Mouse (Mus musculus): ENCODE measurements at regions not wholly inside any gene's neighbourhood (a gene's known extent, or its start where the extent isn't known, plus 50 kb on each side); places are given as distances from the start of the nearest gene placed in this dataset.

- no peak for TF ChIP-seq CTCF (conservative IDR thresholded peaks at IDR 0.05 in 1 of 2, IDR thresholded peaks at IDR 0.05 in 1 of 2; ENCODE audit: low read depth in 2 of 2, low read length in 2 of 2)
- TF ChIP-seq USF2 (conservative IDR thresholded peaks at IDR 0.05; ENCODE audit: low read depth, low read length): no peak
- no peak for TF ChIP-seq ELF1 (IDR thresholded peaks at IDR 0.05; ENCODE audit: low read depth, low read length)
- TF ChIP-seq POLR2A (IDR thresholded peaks at IDR 0.05; ENCODE audit: low read depth, low read length): no peak
- TF ChIP-seq TCF12 (IDR thresholded peaks at IDR 0.05; ENCODE audit: low read depth, low read length): no peak
- no peak for TF ChIP-seq ZMIZ1 (IDR thresholded peaks at IDR 0.05; ENCODE audit: low read depth, low read length)
- no peak for TF ChIP-seq NELFE (IDR thresholded peaks at IDR 0.05; ENCODE audit: low read depth, low read length)
- TF ChIP-seq GABPA (IDR thresholded peaks at IDR 0.05; ENCODE audit: insufficient replicate concordance, low read depth, low read length): no peak
- TF ChIP-seq JUND (conservative IDR thresholded peaks at IDR 0.05; ENCODE audit: low read depth, low read length): no peak
Observed at GRCm38 (mm10) chr16:42501713-42502112, 161.3 kb upstream of the Gap43 start.
